Mouse (Mus musculus) liver, embryonic 15.5 days (tissue): ENCODE data around the gene Cdh3. TPM values are rescaled to one million over a fixed set of nuclear protein-coding genes. Genes with fewer than 3 reads are reported as not detected.

Experiments used
- ATAC-seq: fragments of 200-750 bp; cut with Nextera tagmentation; 2 replicates; pipeline ENCODE4 v1.8.0; 2017; ENCODE audit warnings: moderate number of reproducible peaks, mild to moderate bottlenecking, moderate library complexity; ENCODE audit not compliant: insufficient read depth
- H3K27ac ChIP-seq: fragments of 300-500 bp; sonication (generic); replicated peaks from 2 replicates; pipeline ENCODE4 v1.5.1; 2015; ENCODE audit warnings: mild to moderate bottlenecking, inconsistent platforms
- H3K27me3 ChIP-seq: fragments of 300-500 bp; sonication (generic); 2 replicates; pipeline ENCODE4 v1.6.1; 2015; ENCODE audit warnings: mild to moderate bottlenecking, inconsistent platforms
- H3K36me3 ChIP-seq: fragments of 300-500 bp; sonication (generic); replicated peaks from 2 replicates; pipeline ENCODE4 v1.6.1; 2015; ENCODE audit warnings: moderate library complexity, mild to moderate bottlenecking, inconsistent platforms
- H3K4me1 ChIP-seq: fragments of 300-500 bp; sonication (generic); replicated peaks from 2 replicates; pipeline ENCODE4 v1.6.1; 2015; ENCODE audit warnings: inconsistent platforms
- H3K4me2 ChIP-seq: fragments of 300-500 bp; sonication (generic); 2 replicates; pipeline ENCODE4 v1.6.1; 2015; ENCODE audit warnings: moderate library complexity, mild to moderate bottlenecking, inconsistent platforms
- H3K4me3 ChIP-seq: fragments of 300-500 bp; sonication (generic); replicated peaks from 2 replicates; pipeline ENCODE4 v1.5.1; 2015; ENCODE audit warnings: mild to moderate bottlenecking, inconsistent platforms
- H3K9ac ChIP-seq: fragments of 300-500 bp; sonication (generic); 2 replicates; pipeline ENCODE4 v1.6.1; 2015; ENCODE audit warnings: moderate library complexity, mild to moderate bottlenecking, inconsistent platforms
- H3K9me3 ChIP-seq: fragments of 300-500 bp; sonication (generic); replicated peaks from 2 replicates; pipeline ENCODE4 v1.6.1; 2016; ENCODE audit warnings: inconsistent platforms
- WGBS: fragments of 180-500 bp; shearing (Covaris S2); methylation state at CpG from one replicate; pipeline ENCODE4 v1.1.7; 2015; ENCODE audit warnings: mixed read lengths; ENCODE audit not compliant: insufficient replicate concordance; 5-methylcytosine and 5-hydroxymethylcytosine counted together
- polyA plus RNA-seq: library from polyadenylated mRNA; unstranded; fragments of >200 nt; fragmentation: Nextera tagmentation; extraction: Ambion mirVana; gene quantifications from 2 replicates; pipeline ENCODE4 v1.2.1, GENCODE M21; 2015

The Cdh3 gene
- polyA plus RNA-seq, 1 experiment from 2014 or later: 1.3 TPM

GRCm38 (mm10) chr8:106509079-106509780 is 1.5 kb upstream of the Cdh3 start:
- H3K4me3 ChIP-seq: no peak overlapping the region
- no peaks in the 10 kb centered on the region for H3K9me3 ChIP-seq
- H3K4me2 ChIP-seq: no peak overlapping the region
- 42% methylated on average over 8 of the region's 8 CpGs for WGBS
- peaks cover 82% of the 10 kb centered on the region for H3K27me3 ChIP-seq
- H3K9ac ChIP-seq: no peak overlapping the region
- H3K4me1 ChIP-seq: peaks cover 10% of the 10 kb centered on the region
- no peak for ATAC-seq
- no peak overlapping the region for H3K27ac ChIP-seq
- H3K36me3 ChIP-seq: no peaks in the 10 kb centered on the region

GRCm38 (mm10) chr8:106511065-106511501 is 392 bp downstream of the Cdh3 start:
- H3K27me3 ChIP-seq: peaks cover 84% of the 10 kb centered on the region
- no peak overlapping the region for H3K27ac ChIP-seq
- H3K4me2 ChIP-seq: peak overlapping the region; percentile 46
- H3K4me1 ChIP-seq: peaks cover 10% of the 10 kb centered on the region
- no peaks in the 10 kb centered on the region for H3K9me3 ChIP-seq
- H3K4me3 ChIP-seq: peak overlapping the region; percentile 32
- no peaks in the 10 kb centered on the region for H3K36me3 ChIP-seq
- 1% methylated on average over 22 of the region's 22 CpGs for WGBS
- no peak for ATAC-seq
- H3K9ac ChIP-seq: no peak overlapping the region

GRCm38 (mm10) chr8:106511531-106512041 is 895 bp downstream of the Cdh3 start:
- no peak overlapping the region for H3K27ac ChIP-seq
- peak overlapping the region; percentile 46 for H3K4me2 ChIP-seq
- peaks cover 79% of the 10 kb centered on the region for H3K27me3 ChIP-seq

GRCm38 (mm10) chr8:106512475-106513150 is 1.9 kb downstream of the Cdh3 start:
- Histone ChIP-seq H3K4me3 (no peak overlapping the region), H3K4me2 (no peak overlapping the region), H3K4me1 (peaks cover 10% of the 10 kb centered on the region), H3K9me3 (no peaks in the 10 kb centered on the region), H3K36me3 (no peaks in the 10 kb centered on the region), H3K27ac (no peak overlapping the region), H3K27me3 (peaks cover 69% of the 10 kb centered on the region), H3K9ac (no peak overlapping the region)
- 42% methylated on average over 7 of the region's 7 CpGs for WGBS
- ATAC-seq: no peak

More at GRCm38 (mm10) chr8:106511531-106512041, 895 bp downstream of the Cdh3 start:
- Histone ChIP-seq H3K9me3 (no peaks in the 10 kb centered on the region), H3K4me3 (peak overlapping the region; percentile 32), H3K9ac (no peak overlapping the region), H3K4me1 (peaks cover 10% of the 10 kb centered on the region), H3K36me3 (no peaks in the 10 kb centered on the region)
- ATAC-seq: no peak
- 2% methylated on average over 30 of the region's 30 CpGs for WGBS

GRCm38 (mm10) chr8:106515946-106516479 is 5.3 kb downstream of the Cdh3 start:
- Histone ChIP-seq H3K4me2 (no peak overlapping the region), H3K27me3 (peaks cover 35% of the 10 kb centered on the region), H3K4me3 (no peak overlapping the region), H3K36me3 (no peaks in the 10 kb centered on the region), H3K27ac (no peak overlapping the region), H3K4me1 (peaks cover 4% of the 10 kb centered on the region; the same call in 1 of the 2 replicates), H3K9me3 (no peaks in the 10 kb centered on the region), H3K9ac (no peak overlapping the region)
- ATAC-seq: no peak
- WGBS: 24% methylated on average over 1 of the region's 1 CpGs

- Histone ChIP-seq H3K4me3 (no peak overlapping the region), H3K36me3 (no peaks in the 10 kb centered on the region), H3K27ac (no peak overlapping the region), H3K4me1 (no peaks in the 10 kb centered on the region), H3K9me3 (no peaks in the 10 kb centered on the region), H3K9ac (no peak overlapping the region), H3K4me2 (no peak overlapping the region), H3K27me3 (peaks cover 29% of the 10 kb centered on the region)
- 43% methylated on average over 2 of the region's 2 CpGs for WGBS
- ATAC-seq: no peak
Measured at GRCm38 (mm10) chr8:106516581-106516980, 5.9 kb downstream of the Cdh3 start.

DNA sequence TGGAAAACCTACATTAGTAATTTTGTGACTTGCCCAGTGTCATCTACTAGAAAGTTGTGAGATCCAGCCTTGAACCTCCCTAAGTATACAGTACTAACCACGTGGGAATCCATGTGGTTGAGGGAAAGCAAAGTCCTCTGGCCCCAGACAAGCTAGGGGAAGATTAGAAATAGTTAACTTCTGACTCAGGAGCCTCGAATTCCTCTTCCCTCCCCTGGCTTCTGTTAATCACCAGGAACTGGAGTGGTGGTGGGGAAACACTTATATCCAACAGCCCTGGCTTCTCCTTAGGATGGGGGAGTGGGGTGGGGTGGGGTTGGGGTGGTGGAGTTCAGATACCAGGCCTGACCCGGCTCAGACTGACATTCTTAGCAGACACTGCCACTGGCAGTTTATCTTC is 8.1 kb downstream of the Cdh3 start:
- ATAC-seq: no peak
- Histone ChIP-seq H3K4me1 (no peaks in the 10 kb centered on the region), H3K9me3 (no peaks in the 10 kb centered on the region), H3K36me3 (no peaks in the 10 kb centered on the region), H3K9ac (no peak overlapping the region), H3K27ac (no peak overlapping the region), H3K4me2 (no peak overlapping the region), H3K27me3 (peaks cover 8% of the 10 kb centered on the region; the same call in 1 of the 2 replicates), H3K4me3 (no peak overlapping the region)
- WGBS: 12% methylated on average over 3 of the region's 3 CpGs

DNA sequence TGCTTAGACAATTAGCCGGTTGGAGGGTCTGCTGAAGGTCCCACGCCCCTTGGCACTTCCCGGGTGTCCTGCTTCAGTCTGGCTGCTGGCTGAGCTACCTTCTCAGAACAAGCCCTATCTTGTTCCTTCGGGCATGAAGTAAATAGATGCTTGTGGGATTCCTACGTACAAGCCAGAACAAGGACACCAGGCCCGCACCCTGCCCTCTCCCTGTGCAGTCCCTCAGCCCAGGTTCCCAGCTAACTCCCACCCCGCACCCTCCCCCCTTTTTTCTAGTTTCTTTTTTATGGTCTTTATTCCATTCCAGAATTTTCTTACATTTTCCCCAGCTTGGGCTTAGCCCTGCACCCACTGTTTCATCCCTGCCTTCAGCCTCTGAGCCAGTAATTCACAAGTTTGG is 9.9 kb downstream of the Cdh3 start:
- Histone ChIP-seq H3K36me3 (no peaks in the 10 kb centered on the region), H3K9ac (no peak overlapping the region), H3K27me3 (no peaks in the 10 kb centered on the region), H3K4me3 (no peak overlapping the region), H3K27ac (no peak overlapping the region), H3K4me2 (no peak overlapping the region), H3K9me3 (no peaks in the 10 kb centered on the region), H3K4me1 (no peaks in the 10 kb centered on the region)
- no peak for ATAC-seq
- 58% methylated on average over 7 of the region's 7 CpGs for WGBS

DNA sequence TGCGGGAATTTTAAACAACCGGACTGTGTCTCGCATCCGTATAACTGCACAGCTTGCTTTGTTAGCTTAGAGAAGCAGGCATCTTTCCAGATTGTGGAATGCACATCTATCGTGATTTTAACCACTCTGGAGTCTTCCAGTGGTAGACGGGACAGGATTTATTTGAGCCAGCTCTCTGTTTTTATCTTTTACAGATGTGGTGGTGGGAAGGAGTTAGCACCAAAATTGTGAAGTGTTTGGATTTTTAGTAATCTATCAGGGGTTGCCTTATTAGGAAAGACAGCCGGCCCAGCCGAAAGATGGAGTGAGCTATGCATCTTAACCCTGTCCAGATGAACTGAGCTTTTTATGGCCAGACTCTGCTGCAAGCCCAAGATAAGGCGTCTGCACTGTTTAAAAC is 11.2 kb downstream of the Cdh3 start:
- Histone ChIP-seq H3K27ac (no peak overlapping the region), H3K4me3 (no peak overlapping the region), H3K4me2 (no peak overlapping the region), H3K9ac (no peak overlapping the region), H3K4me1 (no peaks in the 10 kb centered on the region), H3K9me3 (no peaks in the 10 kb centered on the region), H3K36me3 (no peaks in the 10 kb centered on the region), H3K27me3 (no peaks in the 10 kb centered on the region)
- WGBS: 55% methylated on average over 9 of the region's 9 CpGs
- ATAC-seq: no peak

- no peak for ATAC-seq
- H3K4me1 ChIP-seq: no peaks in the 10 kb centered on the region
- no peaks in the 10 kb centered on the region for H3K27me3 ChIP-seq
- no peaks in the 10 kb centered on the region for H3K36me3 ChIP-seq
- no peak overlapping the region for H3K4me2 ChIP-seq
- no peak overlapping the region for H3K4me3 ChIP-seq
- H3K9me3 ChIP-seq: no peaks in the 10 kb centered on the region
- H3K9ac ChIP-seq: no peak overlapping the region
- WGBS: 39% methylated on average over 6 of the region's 6 CpGs
- H3K27ac ChIP-seq: no peak overlapping the region
Measured at GRCm38 (mm10) chr8:106526725-106527124, 16.0 kb downstream of the Cdh3 start.

DNA sequence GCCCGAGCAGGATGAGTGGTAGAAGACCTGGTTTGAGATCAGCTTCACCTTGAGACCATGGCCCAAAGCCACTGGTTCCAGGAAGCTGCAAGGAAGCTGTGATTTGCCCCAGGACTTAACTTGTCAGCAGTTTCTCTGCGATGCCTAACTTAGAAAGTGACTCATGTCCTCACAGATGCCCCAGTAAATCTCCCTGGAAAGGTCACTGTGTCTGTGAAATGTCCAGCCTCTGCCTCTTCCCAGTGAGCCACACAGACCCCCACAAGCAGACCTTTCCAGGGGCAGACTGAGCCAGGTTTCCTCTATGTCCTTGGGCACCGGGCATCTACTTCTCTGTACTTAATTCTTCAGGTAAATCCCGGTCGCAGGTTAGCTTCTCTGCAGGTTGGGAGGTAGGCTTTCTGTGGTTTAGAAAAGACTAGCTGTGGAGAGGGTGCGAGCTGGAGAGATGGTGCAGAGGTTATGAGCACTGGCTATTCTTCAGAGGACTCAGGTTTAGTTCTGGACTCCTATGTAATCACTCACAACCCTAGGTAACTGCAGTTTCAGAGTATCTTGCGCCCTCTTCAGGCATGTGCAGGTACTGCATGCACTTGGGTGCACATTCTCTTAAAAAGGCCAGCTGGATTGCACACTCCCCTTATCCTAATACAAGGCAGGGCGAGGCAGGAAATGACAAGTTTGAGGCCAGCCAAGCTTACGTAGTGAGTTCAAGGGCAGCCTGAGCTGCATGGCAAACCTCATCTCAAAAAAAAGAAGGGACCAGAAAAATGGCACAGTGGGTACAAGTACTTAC is 16.7 kb downstream of the Cdh3 start:
- H3K27me3 ChIP-seq: no peaks in the 10 kb centered on the region
- H3K27ac ChIP-seq: no peak overlapping the region
- no peak overlapping the region for H3K4me2 ChIP-seq
- no peaks in the 10 kb centered on the region for H3K36me3 ChIP-seq
- H3K9me3 ChIP-seq: no peaks in the 10 kb centered on the region
- WGBS: 71% methylated on average over 9 of the region's 9 CpGs
- H3K9ac ChIP-seq: no peak overlapping the region
- no peak for ATAC-seq
- H3K4me3 ChIP-seq: no peak overlapping the region
- no peaks in the 10 kb centered on the region for H3K4me1 ChIP-seq
